Mouse (Mus musculus) layer of hippocampus, adult 9-10 months (tissue): Measurements from ENCODE around the gene Cdk8.
A peak's percentile ranks its signal among the peaks of the same experiment; 100 is the strongest.

ENCODE experiments used
- DNase-seq: peaks from one replicate; pipeline ENCODE4 v3.0.0; 2022; ENCODE audit warnings: low spot score

The Cdk8 gene

GRCm38 (mm10) chr5:146328941-146329340 lies 97.9 kb downstream of the Cdk8 start:
- no peak for DNase-seq

- DNase-seq = no peak
These were observed 98.5 kb downstream of the Cdk8 start for GRCm38 (mm10) chr5:146329541-146329940.

GRCm38 (mm10) chr5:146330031-146330764 lies 99.2 kb downstream of the Cdk8 start:
- peak; percentile 63 for DNase-seq

GRCm38 (mm10) chr5:146330765-146331115 lies 99.7 kb downstream of the Cdk8 start:
- DNase-seq = no peak

GRCm38 (mm10) chr5:146331131-146331530 lies 100.1 kb downstream of the Cdk8 start:
- DNase-seq = no peak

DNA sequence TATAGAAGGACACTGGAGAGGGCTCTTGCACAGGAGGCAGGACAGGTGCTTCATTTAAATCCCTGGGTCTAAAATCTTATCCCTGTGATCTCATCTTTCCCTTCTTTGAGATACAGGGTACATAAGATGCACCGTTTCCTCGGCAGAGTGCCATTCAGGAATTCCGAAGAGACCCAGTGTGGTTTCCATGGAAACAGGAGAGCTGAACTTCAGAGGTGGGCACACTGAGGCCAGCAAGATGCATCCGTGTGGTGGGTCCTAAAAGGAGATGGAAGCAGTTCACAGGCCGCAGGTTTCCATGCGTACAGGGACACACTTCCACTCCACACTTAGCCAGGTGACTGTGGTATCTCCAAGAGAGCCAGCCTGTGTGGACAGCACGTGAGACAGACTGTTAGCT lies 101.5 kb downstream of the Cdk8 start:
- DNase-seq = no peak

DNA sequence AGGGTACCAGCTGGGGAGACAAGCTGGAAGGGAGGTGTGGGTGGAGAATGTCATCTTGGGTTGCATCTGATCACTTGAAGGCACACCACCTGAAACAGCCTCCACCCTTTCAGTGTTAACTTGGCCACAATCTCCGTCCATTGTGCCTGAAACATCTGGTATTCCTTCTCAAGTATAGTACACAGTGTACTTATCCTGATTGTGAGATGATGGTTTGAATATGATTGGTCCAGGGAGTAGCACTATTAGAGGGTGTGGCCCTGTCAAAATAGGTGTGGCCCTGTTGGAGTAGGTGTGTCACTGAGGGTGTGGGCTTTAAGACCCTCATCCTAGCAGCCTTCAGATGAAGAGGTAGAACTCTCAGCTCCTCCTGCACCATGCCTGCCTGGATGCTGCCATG lies 103.4 kb downstream of the Cdk8 start:
- no peak for DNase-seq

DNA sequence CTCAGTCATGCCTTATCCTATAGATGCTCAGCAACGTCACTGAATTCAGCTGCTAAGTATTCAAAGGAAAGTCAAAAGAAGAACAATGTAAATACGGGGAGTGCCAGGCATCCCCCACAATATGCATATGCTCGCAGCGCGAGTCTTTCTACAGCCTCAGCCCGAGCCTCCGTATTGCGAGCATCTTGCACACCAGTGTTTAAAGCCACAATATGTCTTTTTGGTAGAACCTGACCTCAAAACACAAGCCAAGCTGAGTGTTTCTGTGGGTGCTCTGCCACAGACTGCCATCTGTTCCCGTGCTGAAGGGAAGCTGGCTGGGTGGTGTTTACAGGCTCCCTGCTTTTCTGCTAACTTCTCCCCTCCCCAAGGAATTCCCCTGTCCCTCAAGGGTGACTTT lies 107.0 kb downstream of the Cdk8 start:
- DNase-seq = no peak

DNA sequence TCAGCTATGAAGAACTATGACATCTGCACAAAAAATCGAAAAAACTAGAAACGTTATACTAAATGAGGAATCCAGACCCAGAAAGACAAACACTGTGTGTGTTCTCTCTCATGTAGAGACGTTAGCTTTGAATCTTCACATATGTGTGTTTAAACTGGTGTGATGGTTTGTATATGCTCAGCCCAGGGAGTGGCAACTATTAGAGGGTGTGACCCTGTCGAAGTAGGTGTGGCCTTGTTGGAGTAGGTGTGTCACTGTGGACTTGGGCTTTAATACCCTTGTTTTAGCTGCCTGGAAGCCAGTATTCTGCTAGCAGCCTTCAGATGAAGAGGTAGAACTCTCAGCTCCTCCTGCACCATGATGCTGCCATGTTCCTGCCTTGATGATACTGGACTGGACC lies 109.0 kb downstream of the Cdk8 start:
- no peak for DNase-seq

- no peak for DNase-seq
These were observed 114.1 kb downstream of the Cdk8 start for GRCm38 (mm10) chr5:146344911-146345686.

DNA sequence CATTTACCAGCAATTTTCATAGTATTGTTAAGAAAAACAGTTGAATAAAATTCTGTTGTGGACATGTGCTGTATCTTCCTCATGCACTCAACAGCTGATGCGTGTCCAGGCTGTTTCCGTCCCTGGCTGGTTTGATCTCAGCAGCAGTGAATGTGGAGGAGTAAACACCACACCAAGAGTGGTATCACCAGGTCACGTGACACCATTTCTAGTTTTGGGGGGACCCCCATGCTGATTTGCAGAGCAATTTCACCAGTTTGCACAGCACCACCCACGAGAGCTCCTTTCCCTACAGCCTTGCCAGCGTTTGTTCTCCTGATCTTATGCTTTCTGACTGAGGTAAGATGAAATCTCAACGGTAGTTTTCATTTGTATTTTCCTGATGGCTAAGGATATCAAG lies 116.1 kb downstream of the Cdk8 start:
- DNase-seq = no peak

- DNase-seq = no peak
These were observed 118.2 kb downstream of the Cdk8 start for GRCm38 (mm10) chr5:146349183-146349582.

DNA sequence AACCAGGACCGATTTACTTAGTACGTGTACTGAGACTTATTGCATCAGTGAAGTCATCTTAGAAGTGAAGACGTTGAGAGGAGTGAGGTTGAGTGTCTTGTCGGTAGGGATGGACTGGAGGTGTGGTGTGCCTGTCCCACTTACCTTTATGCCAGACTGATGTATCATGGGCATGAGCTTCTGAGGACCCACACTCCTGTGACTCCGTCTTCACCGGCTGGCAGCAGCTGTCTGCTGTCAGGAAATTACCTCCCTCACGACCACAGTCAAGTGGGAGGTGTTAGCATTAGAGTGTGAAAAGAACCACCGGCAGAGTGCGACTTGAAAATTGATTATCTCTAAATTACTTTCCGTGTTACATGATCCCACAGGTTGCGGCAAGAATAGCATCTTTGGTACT lies 119.8 kb downstream of the Cdk8 start:
- DNase-seq = no peak

GRCm38 (mm10) chr5:146352006-146352405 lies 121.0 kb downstream of the Cdk8 start:
- DNase-seq = no peak
